Mouse (Mus musculus) megakaryocyte-erythroid progenitor cell, adult 5-6 weeks (primary cell): ENCODE data around the gene Coro1c. TPM values are rescaled to one million over a fixed set of nuclear protein-coding genes. Genes with fewer than 3 reads are reported as not detected.
A peak's percentile ranks its signal among the peaks of the same experiment; 100 is the strongest.

Experiments used
- ATAC-seq: replicated peaks from 2 replicates; pipeline ENCODE4 v1.8.0; 2016; ENCODE audit warnings: mild to moderate bottlenecking, inconsistent platforms; ENCODE audit not compliant: severe bottlenecking, poor library complexity, low FRiP score, low TSS enrichment
- total RNA-seq, 2 experiments: library from RNA; stranded (forward) in 1 of 2; stranded (reverse) in 1 of 2; fragments of 200-1000, 215-1000 nt in 1 of 2; fragments of >200 nt in 1 of 2; fragmentation: Nextera tagmentation in 1 of 2; gene quantifications; 2 replicates each; pipeline ENCODE4 v1.2.3; 2014 to 2017

The Coro1c gene
- total RNA-seq, 2 experiments from 2014 or later, result 56.5 to 75.7 TPM

GRCm38 (mm10) chr5:113870393-113871040 is 38.0 kb downstream of the Coro1c start:
- ATAC-seq, result no peak

GRCm38 (mm10) chr5:113869132-113869531 is 39.4 kb downstream of the Coro1c start:
- ATAC-seq, result peak; percentile 22; the same call in 1 of the 2 replicates

GRCm38 (mm10) chr5:113864992-113865391 is 43.6 kb downstream of the Coro1c start:
- ATAC-seq, result peak; percentile 61; the same call in 1 of the 2 replicates

GRCm38 (mm10) chr5:113863994-113864393 is 44.6 kb downstream of the Coro1c start:
- no peak for ATAC-seq

- ATAC-seq, result no peak
These were observed 46.1 kb downstream of the Coro1c start for GRCm38 (mm10) chr5:113862418-113862817.

- no peak for ATAC-seq
These were observed 47.3 kb downstream of the Coro1c start for GRCm38 (mm10) chr5:113861294-113861693.

- 0 out of 2 replicates have a peak, but pooled peaks have one; percentile 53 for ATAC-seq
These were observed 49.6 kb downstream of the Coro1c start for GRCm38 (mm10) chr5:113858971-113859370.

GRCm38 (mm10) chr5:113858550-113858949 is 50.0 kb downstream of the Coro1c start:
- no peak for ATAC-seq

GRCm38 (mm10) chr5:113857631-113858030 is 50.9 kb downstream of the Coro1c start:
- ATAC-seq, result no peak

GRCm38 (mm10) chr5:113856631-113857030 is 51.9 kb downstream of the Coro1c start:
- no peak for ATAC-seq

GRCm38 (mm10) chr5:113855696-113856095 is 52.9 kb downstream of the Coro1c start:
- ATAC-seq, result no peak

GRCm38 (mm10) chr5:113855117-113855516 is 53.4 kb downstream of the Coro1c start:
- no peak for ATAC-seq

GRCm38 (mm10) chr5:113854494-113854893 is 54.1 kb downstream of the Coro1c start:
- ATAC-seq, result peak; percentile 64

- ATAC-seq, result no peak
These were observed 55.0 kb downstream of the Coro1c start for GRCm38 (mm10) chr5:113853541-113853940.

- ATAC-seq, result no peak
These were observed 56.1 kb downstream of the Coro1c start for GRCm38 (mm10) chr5:113852463-113852862.

- peak; percentile 77 for ATAC-seq
These were observed 57.8 kb downstream of the Coro1c start for GRCm38 (mm10) chr5:113850680-113851230.

GRCm38 (mm10) chr5:113847636-113848035 is 60.9 kb downstream of the Coro1c start:
- no peak for ATAC-seq

GRCm38 (mm10) chr5:113846656-113847055 is 61.9 kb downstream of the Coro1c start:
- ATAC-seq, result peak; percentile 71

- ATAC-seq, result no peak
These were observed 62.9 kb downstream of the Coro1c start for GRCm38 (mm10) chr5:113845627-113846026.

- peak; percentile 59 for ATAC-seq
These were observed 63.8 kb downstream of the Coro1c start for GRCm38 (mm10) chr5:113844721-113845120.

GRCm38 (mm10) chr5:113844106-113844505 is 64.5 kb downstream of the Coro1c start:
- no peak for ATAC-seq
